Mouse (Mus musculus): ENCODE results near the gene Qsox2. TPM values are rescaled to one million over a fixed set of nuclear protein-coding genes. Genes with fewer than 3 reads are reported as not detected.

The Qsox2 gene
- polyA plus RNA-seq, 1 experiment from 2014 or later = 11.8 TPM

- peaks cover 5% of the 10 kb centered on the region; the same call in 1 of the 2 replicates for H3K4me1 ChIP-seq (ENCODE audit: control insufficient read depth, insufficient read depth, low read length)
- no peak overlapping the region for H3K9ac ChIP-seq (ENCODE audit: low read depth, low read length)
- H3K36me3 ChIP-seq (ENCODE audit: control insufficient read depth, insufficient read depth, low read length) = no peaks in the 10 kb centered on the region
- no peaks in the 10 kb centered on the region for H3K9me3 ChIP-seq (replicated peaks; ENCODE audit: control insufficient read depth, low read length)
- WGBS (ENCODE audit: insufficient replicate concordance) = 70% methylated on average over 5 of the region's 5 CpGs
- no peak overlapping the region for H3K4me2 ChIP-seq
- H3K27me3 ChIP-seq (ENCODE audit: control insufficient read depth, insufficient read depth, low read length) = peaks cover 43% of the 10 kb centered on the region
- ATAC-seq (replicated peaks; ENCODE audit: insufficient number of reproducible peaks, low FRiP score, low TSS enrichment) = no peak
- H3K27ac ChIP-seq (ENCODE audit: low read depth, low read length) = no peak overlapping the region
- no peak overlapping the region for H3K4me3 ChIP-seq (ENCODE audit: low read depth, low read length)
Observed at GRCm38 (mm10) chr2:26188517-26188916, 48.8 kb downstream of the Qsox2 start.

DNA sequence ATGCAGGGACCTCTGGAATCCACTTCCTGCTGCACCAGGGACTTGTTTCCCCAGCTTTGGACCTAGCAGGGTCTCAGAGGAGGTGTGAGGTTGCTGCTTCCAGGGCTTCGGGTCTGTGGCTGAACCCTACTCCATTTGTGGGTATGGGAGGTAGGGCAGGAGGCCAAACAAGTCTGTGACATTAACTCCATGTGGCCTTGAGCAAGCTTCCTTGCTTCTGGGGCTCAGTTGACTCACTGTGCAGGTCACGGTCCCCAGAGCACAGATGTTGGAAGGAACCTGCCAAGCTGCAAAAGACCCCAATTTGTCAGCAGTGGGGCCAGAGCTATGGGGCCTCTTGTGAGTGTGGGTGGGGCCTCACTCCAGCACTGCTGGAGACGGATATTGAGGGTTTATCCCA is 53.0 kb downstream of the Qsox2 start:
- H3K4me2 ChIP-seq = no peak overlapping the region
- peaks cover 33% of the 10 kb centered on the region for H3K27me3 ChIP-seq (ENCODE audit: control insufficient read depth, insufficient read depth, low read length)

DNA sequence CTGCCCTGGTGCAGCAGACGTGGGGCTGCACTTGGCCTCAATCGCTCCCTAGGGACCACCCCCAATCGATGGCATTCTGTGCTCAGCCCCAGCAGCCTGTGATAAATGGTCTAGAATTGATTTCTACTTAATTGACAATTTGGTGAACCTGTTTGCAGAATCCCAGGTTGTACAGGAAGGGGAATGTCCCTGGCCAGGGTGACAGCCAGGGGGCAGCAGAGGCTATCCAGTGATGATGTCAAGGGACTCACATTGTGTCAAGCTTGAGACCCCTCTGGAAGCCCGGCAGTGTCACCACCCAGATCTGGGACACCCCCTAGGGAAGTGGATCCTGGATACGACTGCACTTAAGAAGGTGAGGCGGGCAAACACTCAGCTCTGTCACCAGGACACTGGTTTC is 54.7 kb downstream of the Qsox2 start:
- Histone ChIP-seq H3K36me3 (ENCODE audit: control insufficient read depth, insufficient read depth, low read length) (no peaks in the 10 kb centered on the region), H3K9ac (ENCODE audit: low read depth, low read length) (no peak overlapping the region), H3K4me2 (no peak overlapping the region), H3K27ac (ENCODE audit: low read depth, low read length) (no peak overlapping the region), H3K4me3 (ENCODE audit: low read depth, low read length) (no peak overlapping the region), H3K27me3 (ENCODE audit: control insufficient read depth, insufficient read depth, low read length) (peaks cover 28% of the 10 kb centered on the region), H3K9me3 (replicated peaks; ENCODE audit: control insufficient read depth, low read length) (no peaks in the 10 kb centered on the region), H3K4me1 (ENCODE audit: control insufficient read depth, insufficient read depth, low read length) (no peaks in the 10 kb centered on the region)
- 7% methylated on average over 6 of the region's 6 CpGs for WGBS (ENCODE audit: insufficient replicate concordance)
- ATAC-seq (replicated peaks; ENCODE audit: insufficient number of reproducible peaks, low FRiP score, low TSS enrichment) = no peak; the same call in 1 of the 2 replicates

More for the DNA sequence above, 53.0 kb downstream of the Qsox2 start:
- H3K4me1 ChIP-seq (ENCODE audit: control insufficient read depth, insufficient read depth, low read length) = no peaks in the 10 kb centered on the region
- no peak overlapping the region for H3K27ac ChIP-seq (ENCODE audit: low read depth, low read length)
- WGBS (ENCODE audit: insufficient replicate concordance) = 48% methylated on average over 3 of the region's 3 CpGs
- no peak overlapping the region for H3K4me3 ChIP-seq (ENCODE audit: low read depth, low read length)
- ATAC-seq (replicated peaks; ENCODE audit: insufficient number of reproducible peaks, low FRiP score, low TSS enrichment) = no peak
- no peaks in the 10 kb centered on the region for H3K36me3 ChIP-seq (ENCODE audit: control insufficient read depth, insufficient read depth, low read length)
- H3K9me3 ChIP-seq (replicated peaks; ENCODE audit: control insufficient read depth, low read length) = no peaks in the 10 kb centered on the region
- no peak overlapping the region for H3K9ac ChIP-seq (ENCODE audit: low read depth, low read length)

GRCm38 (mm10) chr2:26177189-26177588 is 60.1 kb downstream of the Qsox2 start:
- no peak overlapping the region for H3K9ac ChIP-seq (ENCODE audit: low read depth, low read length)
- no peak for ATAC-seq (replicated peaks; ENCODE audit: insufficient number of reproducible peaks, low FRiP score, low TSS enrichment)
- no peaks in the 10 kb centered on the region for H3K9me3 ChIP-seq (replicated peaks; ENCODE audit: control insufficient read depth, low read length)
- H3K4me2 ChIP-seq = no peak overlapping the region
- H3K4me3 ChIP-seq (ENCODE audit: low read depth, low read length) = no peak overlapping the region
- peaks cover 12% of the 10 kb centered on the region for H3K4me1 ChIP-seq (ENCODE audit: control insufficient read depth, insufficient read depth, low read length)
- H3K27ac ChIP-seq (ENCODE audit: low read depth, low read length) = no peak overlapping the region
- no peaks in the 10 kb centered on the region for H3K36me3 ChIP-seq (ENCODE audit: control insufficient read depth, insufficient read depth, low read length)
- peaks cover 5% of the 10 kb centered on the region for H3K27me3 ChIP-seq (ENCODE audit: control insufficient read depth, insufficient read depth, low read length)
- WGBS (ENCODE audit: insufficient replicate concordance) = 22% methylated on average over 2 of the region's 2 CpGs

DNA sequence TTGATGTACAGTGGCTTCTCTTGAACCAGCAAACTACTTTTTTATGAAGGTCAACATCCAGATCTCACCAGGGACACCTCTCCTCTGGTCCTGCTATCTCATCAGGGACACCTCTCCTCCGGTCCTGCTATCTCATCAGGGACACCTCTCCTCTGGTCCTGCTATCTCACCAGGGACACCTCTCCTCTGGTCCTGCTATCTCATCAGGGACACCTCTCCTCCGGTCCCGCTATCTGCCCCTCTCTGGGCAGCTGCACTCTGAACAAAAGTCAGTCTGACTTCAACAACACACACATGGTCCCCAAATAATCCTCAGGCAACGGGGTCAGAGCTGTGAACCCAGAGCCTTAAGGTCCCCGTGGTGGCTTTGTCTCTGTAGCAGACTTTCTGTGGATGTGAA is 60.6 kb downstream of the Qsox2 start:
- Histone ChIP-seq H3K9ac (ENCODE audit: low read depth, low read length) (no peak overlapping the region), H3K9me3 (replicated peaks; ENCODE audit: control insufficient read depth, low read length) (no peaks in the 10 kb centered on the region), H3K36me3 (ENCODE audit: control insufficient read depth, insufficient read depth, low read length) (no peaks in the 10 kb centered on the region), H3K27ac (ENCODE audit: low read depth, low read length) (no peak overlapping the region), H3K4me3 (ENCODE audit: low read depth, low read length) (no peak overlapping the region), H3K4me2 (no peak overlapping the region), H3K27me3 (ENCODE audit: control insufficient read depth, insufficient read depth, low read length) (peaks cover 5% of the 10 kb centered on the region; the same call in 1 of the 2 replicates), H3K4me1 (ENCODE audit: control insufficient read depth, insufficient read depth, low read length) (peaks cover 12% of the 10 kb centered on the region)
- no peak for ATAC-seq (replicated peaks; ENCODE audit: insufficient number of reproducible peaks, low FRiP score, low TSS enrichment)
- 12% methylated on average over 5 of the region's 5 CpGs for WGBS (ENCODE audit: insufficient replicate concordance)

DNA sequence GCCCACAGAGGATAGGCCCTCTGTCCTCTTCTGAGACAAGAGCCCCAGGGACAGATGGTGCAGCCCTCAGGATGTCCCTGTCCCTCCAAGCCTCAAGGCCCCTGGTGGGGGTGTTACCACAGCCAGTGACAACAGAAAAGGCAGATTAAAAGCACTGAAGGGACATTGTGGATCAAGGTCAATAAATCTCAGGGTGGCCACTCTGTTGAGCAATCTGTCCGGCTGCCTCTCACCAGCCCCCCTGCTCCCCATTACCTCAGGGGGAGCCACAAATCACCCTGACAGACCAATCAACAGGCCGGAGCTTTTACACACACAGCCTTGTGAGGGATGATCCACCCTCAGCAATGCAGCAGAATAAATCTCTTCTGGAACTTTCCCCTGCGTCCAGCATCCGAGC is 62.1 kb downstream of the Qsox2 start:
- H3K4me1 ChIP-seq (ENCODE audit: control insufficient read depth, insufficient read depth, low read length) = peaks cover 12% of the 10 kb centered on the region
- H3K36me3 ChIP-seq (ENCODE audit: control insufficient read depth, insufficient read depth, low read length) = no peaks in the 10 kb centered on the region
- H3K9me3 ChIP-seq (replicated peaks; ENCODE audit: control insufficient read depth, low read length) = no peaks in the 10 kb centered on the region
- H3K9ac ChIP-seq (ENCODE audit: low read depth, low read length) = no peak overlapping the region
- H3K4me2 ChIP-seq = no peak overlapping the region
- H3K27ac ChIP-seq (ENCODE audit: low read depth, low read length) = no peak overlapping the region
- 42% methylated on average over 4 of the region's 4 CpGs for WGBS (ENCODE audit: insufficient replicate concordance)
- ATAC-seq (replicated peaks; ENCODE audit: insufficient number of reproducible peaks, low FRiP score, low TSS enrichment) = no peak
- H3K4me3 ChIP-seq (ENCODE audit: low read depth, low read length) = no peak overlapping the region
- H3K27me3 ChIP-seq (ENCODE audit: control insufficient read depth, insufficient read depth, low read length) = peaks cover 9% of the 10 kb centered on the region; the same call in 1 of the 2 replicates

DNA sequence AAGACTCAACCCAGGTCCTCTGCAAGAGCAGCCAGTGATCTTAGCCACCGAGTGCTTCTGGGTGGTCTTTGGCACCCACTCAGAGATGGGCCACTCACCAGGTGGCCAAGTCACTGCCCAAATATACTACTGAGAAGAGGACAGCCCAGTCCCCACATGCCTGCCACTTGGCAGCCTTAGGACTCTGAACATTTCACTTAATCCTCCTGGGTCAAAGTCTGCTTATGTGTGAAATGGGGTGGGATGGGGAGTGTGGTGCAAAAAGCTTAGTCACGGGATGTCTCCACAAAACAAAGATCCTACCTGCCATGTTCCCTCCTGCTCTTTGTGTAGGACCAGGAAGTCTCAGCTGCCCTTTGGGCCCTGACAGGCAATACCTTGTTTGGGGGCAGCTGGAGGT is 65.2 kb downstream of the Qsox2 start:
- H3K4me3 ChIP-seq (ENCODE audit: low read depth, low read length) = no peak overlapping the region
- H3K4me1 ChIP-seq (ENCODE audit: control insufficient read depth, insufficient read depth, low read length) = peaks cover 16% of the 10 kb centered on the region
- no peak overlapping the region for H3K4me2 ChIP-seq
- ATAC-seq (replicated peaks; ENCODE audit: insufficient number of reproducible peaks, low FRiP score, low TSS enrichment) = no peak
- no peaks in the 10 kb centered on the region for H3K36me3 ChIP-seq (ENCODE audit: control insufficient read depth, insufficient read depth, low read length)
- no peak overlapping the region for H3K9ac ChIP-seq (ENCODE audit: low read depth, low read length)
- H3K27ac ChIP-seq (ENCODE audit: low read depth, low read length) = no peak overlapping the region
- H3K9me3 ChIP-seq (replicated peaks; ENCODE audit: control insufficient read depth, low read length) = no peaks in the 10 kb centered on the region
- WGBS (ENCODE audit: insufficient replicate concordance) = 71% methylated on average over 2 of the region's 2 CpGs
- peaks cover 6% of the 10 kb centered on the region; the same call in 1 of the 2 replicates for H3K27me3 ChIP-seq (ENCODE audit: control insufficient read depth, insufficient read depth, low read length)

GRCm38 (mm10) chr2:26170376-26170775 is 66.9 kb downstream of the Qsox2 start:
- Histone ChIP-seq H3K27ac (ENCODE audit: low read depth, low read length) (no peak overlapping the region), H3K9ac (ENCODE audit: low read depth, low read length) (no peak overlapping the region), H3K36me3 (ENCODE audit: control insufficient read depth, insufficient read depth, low read length) (no peaks in the 10 kb centered on the region), H3K4me3 (ENCODE audit: low read depth, low read length) (no peak overlapping the region), H3K4me1 (ENCODE audit: control insufficient read depth, insufficient read depth, low read length) (peaks cover 4% of the 10 kb centered on the region), H3K9me3 (replicated peaks; ENCODE audit: control insufficient read depth, low read length) (no peaks in the 10 kb centered on the region), H3K4me2 (no peak overlapping the region), H3K27me3 (ENCODE audit: control insufficient read depth, insufficient read depth, low read length) (peaks cover 6% of the 10 kb centered on the region; the same call in 1 of the 2 replicates)
- no peak for ATAC-seq (replicated peaks; ENCODE audit: insufficient number of reproducible peaks, low FRiP score, low TSS enrichment)
- 52% methylated on average over 2 of the region's 2 CpGs for WGBS (ENCODE audit: insufficient replicate concordance)

DNA sequence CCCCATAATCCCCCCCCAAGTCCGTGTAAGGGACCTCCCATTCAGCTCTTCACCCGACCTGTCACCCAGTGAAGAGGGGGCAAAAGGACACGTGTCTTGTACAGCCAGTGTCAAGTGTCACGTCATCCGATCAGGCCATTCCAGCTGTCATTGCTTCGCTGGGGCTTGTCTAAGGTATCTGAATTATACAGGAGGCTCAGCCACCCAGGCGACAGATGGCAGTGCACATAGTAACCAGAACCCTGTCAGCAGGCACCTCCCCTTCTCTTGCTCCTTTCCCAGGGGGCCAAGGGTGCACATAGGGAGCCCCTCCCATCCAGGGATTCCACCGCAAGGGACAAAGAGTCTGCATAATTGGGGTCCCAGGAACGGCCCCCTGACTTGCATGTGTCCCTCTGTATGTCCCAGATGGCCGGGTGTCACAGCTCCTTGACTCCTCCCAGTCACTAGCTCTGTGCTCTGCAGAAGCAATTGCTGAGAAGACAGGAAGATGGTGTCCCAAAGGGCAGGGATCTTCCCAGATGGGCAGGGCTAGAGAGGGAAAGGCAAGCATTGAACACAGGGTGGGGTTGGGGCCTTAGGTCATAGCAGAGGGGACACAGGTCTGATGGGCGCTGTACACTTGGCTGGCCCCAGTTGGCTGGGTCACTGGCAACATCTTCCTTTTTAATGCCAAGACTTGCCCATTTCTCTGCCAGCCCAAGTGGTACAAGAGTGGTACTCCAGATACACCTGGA is 68.3 kb downstream of the Qsox2 start:
- Histone ChIP-seq H3K9me3 (replicated peaks; ENCODE audit: control insufficient read depth, low read length) (no peaks in the 10 kb centered on the region), H3K27ac (ENCODE audit: low read depth, low read length) (no peak overlapping the region), H3K4me2 (no peak overlapping the region), H3K9ac (ENCODE audit: low read depth, low read length) (no peak overlapping the region), H3K36me3 (ENCODE audit: control insufficient read depth, insufficient read depth, low read length) (no peaks in the 10 kb centered on the region), H3K27me3 (ENCODE audit: control insufficient read depth, insufficient read depth, low read length) (peaks cover 6% of the 10 kb centered on the region; the same call in 1 of the 2 replicates), H3K4me3 (ENCODE audit: low read depth, low read length) (no peak overlapping the region), H3K4me1 (ENCODE audit: control insufficient read depth, insufficient read depth, low read length) (peaks cover 4% of the 10 kb centered on the region)
- ATAC-seq (replicated peaks; ENCODE audit: insufficient number of reproducible peaks, low FRiP score, low TSS enrichment) = no peak
- WGBS (ENCODE audit: insufficient replicate concordance) = 24% methylated on average over 11 of the region's 11 CpGs
